Mouse (Mus musculus) heart, postnatal 0 days (tissue): Measurements from ENCODE around the gene 2900026A02Rik.

Experiments
- CTCF ChIP-seq: IDR thresholded peaks from 2 replicates; pipeline ENCODE4 v1.5.1; 2016; ENCODE audit warnings: antibody characterized with exemption, control low read depth, low read depth
- EP300 ChIP-seq: IDR thresholded peaks from 2 replicates; pipeline ENCODE4 v1.6.1; 2016; ENCODE audit warnings: antibody characterized with exemption, low read depth

GRCm38 (mm10) chr5:113268246-113268645, 47.2 kb upstream of the 2900026A02Rik start:
- TF ChIP-seq CTCF, result no peak
- TF ChIP-seq EP300, result no peak
